Mouse (Mus musculus) embryo, embryonic 10 days (tissue): ENCODE results near the gene Rmi2.
"Not testable (repeated sequence)": the region's sequence is repeated elsewhere in the genome, so short reads cannot be mapped to it uniquely, and the experiment has no call there.

ENCODE experiments used
- DNase-seq: peaks from one replicate; pipeline ENCODE4 v3.0.0-alpha.2; 2015; ENCODE audit warnings: low spot score

The Rmi2 gene

GRCm38 (mm10) chr16:10834911-10835587 is at the start of gene Rmi2:
Gene Rmi2, plus strand, starts transcription at chr16:10835059.
- peak; percentile 95 for DNase-seq

DNA sequence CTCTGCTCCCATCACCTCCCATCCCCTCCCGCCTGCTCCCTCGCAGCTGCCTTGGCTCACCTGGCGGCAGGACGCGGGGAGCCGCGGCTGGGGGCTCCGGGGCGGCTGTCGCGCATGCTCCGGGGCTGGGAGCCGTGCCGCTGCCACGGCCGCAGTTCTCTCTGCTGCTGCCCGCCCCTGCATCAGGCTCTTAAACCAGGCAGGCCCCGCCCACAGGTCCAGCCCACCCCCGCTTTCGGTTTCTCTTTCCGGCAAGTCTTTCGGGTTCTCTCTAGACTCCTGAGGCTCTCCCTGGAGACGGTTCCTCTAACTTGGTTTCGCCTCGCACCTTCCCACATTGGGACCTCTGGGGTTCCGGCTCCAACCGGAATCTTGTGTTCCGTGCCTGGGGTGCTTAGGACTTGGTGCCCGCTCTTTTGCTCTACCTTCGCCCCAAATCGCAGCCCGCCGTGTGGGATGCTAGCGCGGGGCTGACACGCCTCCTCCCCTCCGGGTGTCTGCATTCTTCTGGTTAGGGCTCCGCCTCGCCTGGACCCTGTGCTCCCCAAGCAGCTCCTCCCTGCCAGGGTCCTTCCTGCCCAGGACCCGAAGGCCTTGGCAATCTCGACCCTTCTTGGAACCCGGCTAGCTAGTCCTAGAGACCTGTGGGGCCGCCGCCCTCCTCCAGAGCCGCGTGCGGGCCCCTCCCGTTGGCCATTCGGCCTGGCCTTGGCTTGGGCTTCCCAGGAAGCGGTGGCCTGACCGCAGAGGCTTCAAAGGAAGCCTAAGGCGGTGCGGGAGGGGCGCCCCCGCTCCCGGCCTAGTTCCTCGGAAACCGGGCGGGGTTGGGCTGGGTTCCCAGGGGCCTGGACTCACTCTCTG is 49.3 kb upstream of the Rmi2 start, which contains the start of gene Socs1:
Socs1 (minus strand) TSS at position 166 of the 861 bp plus-strand sequence.
- DNase-seq = peak; percentile 86

DNA sequence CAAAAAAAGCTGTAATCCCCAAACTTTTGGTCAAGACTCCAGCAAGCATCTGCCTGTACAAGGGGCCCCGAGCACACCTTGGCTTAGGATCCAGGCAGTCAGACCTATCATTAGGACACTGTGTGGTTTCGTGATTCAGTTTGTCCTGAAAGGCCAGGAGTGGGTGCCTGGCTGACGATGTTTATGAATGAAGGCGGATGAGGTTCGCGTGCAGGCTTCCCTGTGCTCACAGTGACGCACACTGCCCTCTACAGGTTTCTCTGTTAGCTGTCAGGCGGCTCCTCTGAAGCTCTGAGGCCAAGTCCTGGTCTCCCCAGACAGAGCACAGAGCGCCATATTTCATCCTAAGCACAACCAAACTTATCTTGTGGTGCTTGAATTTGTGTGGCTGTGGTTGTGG is 48.6 kb upstream of the Rmi2 start:
- DNase-seq = peak; percentile 94

GRCm38 (mm10) chr16:10786782-10787547 is 47.9 kb upstream of the Rmi2 start:
- no peak for DNase-seq

DNA sequence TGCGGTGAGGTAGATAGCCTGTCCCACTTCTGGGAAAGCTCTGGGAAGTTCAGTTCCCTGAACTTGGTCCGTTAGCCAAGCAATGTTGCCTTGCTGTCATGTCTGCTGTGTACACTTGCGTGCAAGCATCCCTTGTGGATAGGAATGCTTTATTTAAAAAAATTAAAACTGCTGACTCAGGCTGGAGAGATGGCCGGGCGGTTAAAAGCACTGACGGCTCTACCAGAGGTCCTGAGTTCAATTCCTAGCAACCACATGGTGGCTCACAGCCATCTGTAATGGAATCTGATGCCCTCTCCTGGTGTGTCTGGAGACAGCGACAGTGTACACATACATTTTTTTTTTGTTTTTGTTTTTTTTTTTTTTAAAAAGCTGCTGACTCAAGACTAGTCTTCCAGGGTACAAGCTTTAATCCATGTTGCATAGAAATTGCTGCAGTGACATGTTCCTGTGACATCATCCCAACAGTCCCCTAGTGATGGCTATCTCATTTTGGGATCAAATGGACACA is 47.3 kb upstream of the Rmi2 start:
- DNase-seq = no peak

DNA sequence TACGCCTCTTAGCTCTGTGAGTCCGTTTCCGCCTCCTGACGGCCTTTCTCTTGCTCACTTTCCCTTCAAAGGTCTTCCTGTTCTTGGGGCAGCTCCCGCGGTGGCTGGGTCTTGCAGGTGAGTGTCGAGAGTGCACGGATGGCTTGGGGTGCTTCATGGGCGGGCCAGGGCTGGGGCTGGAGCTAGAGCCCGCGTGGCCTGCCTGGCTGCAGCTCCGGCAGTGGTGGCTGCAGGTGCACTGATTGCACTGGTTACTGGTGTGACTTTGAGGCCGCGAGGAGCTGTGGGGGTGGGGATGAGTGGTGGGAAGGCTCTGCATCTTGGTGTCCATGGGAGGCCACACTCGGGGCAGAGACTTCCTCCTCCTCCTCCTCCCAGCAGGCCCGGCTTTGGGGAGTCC is 46.6 kb upstream of the Rmi2 start, which contains the start of gene Tnp2:
Tnp2 (minus strand) TSS at position 390 of the 400 bp plus-strand sequence.
- DNase-seq = no peak

- no peak for DNase-seq
Observed at GRCm38 (mm10) chr16:10788866-10789265, 46.0 kb upstream of the Rmi2 start.

- DNase-seq = no peak
Observed at GRCm38 (mm10) chr16:10790702-10791101, 44.2 kb upstream of the Rmi2 start, which contains the start of gene Prm3. Gene Prm3, minus strand, starts transcription at chr16:10790914.

GRCm38 (mm10) chr16:10796034-10796433 is 38.8 kb upstream of the Rmi2 start, which contains the start of gene Prm2:
Gene Prm2, minus strand, starts transcription at chr16:10796134.
- no peak for DNase-seq

GRCm38 (mm10) chr16:10802420-10802819 is 32.4 kb upstream of the Rmi2 start:
- not testable (repeated sequence) for DNase-seq

- no peak for DNase-seq
Observed at GRCm38 (mm10) chr16:10805789-10806527, 28.9 kb upstream of the Rmi2 start, which contains the start of gene Prm1. Gene Prm1, minus strand, starts transcription at chr16:10805839.

- no peak for DNase-seq
Observed at GRCm38 (mm10) chr16:10810376-10810775, 24.5 kb upstream of the Rmi2 start.

DNA sequence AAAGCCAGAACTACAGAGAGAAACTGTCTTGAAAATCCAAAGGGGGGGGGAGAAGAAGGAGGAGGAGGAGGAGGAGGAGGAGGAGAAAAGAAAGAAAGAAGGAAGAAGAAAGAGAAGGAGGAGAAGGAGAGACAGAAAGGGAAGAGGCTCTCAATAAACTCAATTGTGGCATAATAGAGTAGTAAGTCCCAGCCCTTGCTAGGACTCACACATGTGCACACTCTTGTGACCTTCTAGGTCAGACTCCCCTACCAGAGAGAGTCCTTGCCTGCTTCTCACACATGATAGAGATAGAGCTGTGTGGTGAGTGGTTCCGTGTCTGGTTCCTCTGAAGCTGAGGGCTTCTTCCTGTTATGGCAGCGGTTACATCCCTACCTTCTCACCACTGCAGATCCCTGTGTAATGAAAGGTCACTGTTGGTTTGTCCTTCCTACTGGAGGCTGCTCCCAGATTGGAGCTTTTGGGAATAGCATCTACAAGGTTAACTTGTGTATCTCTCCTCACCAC is 21.9 kb upstream of the Rmi2 start, which contains the start of gene Gm11172:
Gm11172 (plus strand) TSS at position 51 of the 507 bp plus-strand sequence.
- DNase-seq = no peak

GRCm38 (mm10) chr16:10813726-10814125 is 21.1 kb upstream of the Rmi2 start:
- DNase-seq = no peak

GRCm38 (mm10) chr16:10814864-10815263 is 20.0 kb upstream of the Rmi2 start:
- DNase-seq = no peak

- no peak for DNase-seq
Observed at GRCm38 (mm10) chr16:10818579-10819135, 16.2 kb upstream of the Rmi2 start.

DNA sequence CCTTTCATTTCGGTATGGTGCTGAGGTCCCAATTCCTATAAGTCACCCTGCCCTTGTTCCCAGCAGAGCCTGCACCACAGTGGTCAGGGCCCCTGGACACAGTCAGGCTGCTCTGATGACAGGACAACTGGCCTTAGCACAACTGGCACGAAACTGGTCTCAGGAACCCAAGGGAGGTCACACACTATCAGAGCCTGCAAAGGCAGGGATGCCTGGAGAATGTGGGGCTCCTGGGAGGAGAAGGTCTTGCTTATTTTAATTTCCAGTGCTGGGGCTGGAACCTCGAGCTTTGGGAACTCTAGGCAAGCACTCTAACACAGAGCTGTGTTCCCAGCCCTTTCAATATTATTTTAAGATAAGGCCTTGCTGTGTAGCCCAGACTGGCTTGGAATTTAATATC is 14.9 kb upstream of the Rmi2 start:
- no peak for DNase-seq

- no peak for DNase-seq
Observed at GRCm38 (mm10) chr16:10821387-10821786, 13.5 kb upstream of the Rmi2 start.

- DNase-seq = no peak
Observed at GRCm38 (mm10) chr16:10824536-10824935, 10.3 kb upstream of the Rmi2 start.

DNA sequence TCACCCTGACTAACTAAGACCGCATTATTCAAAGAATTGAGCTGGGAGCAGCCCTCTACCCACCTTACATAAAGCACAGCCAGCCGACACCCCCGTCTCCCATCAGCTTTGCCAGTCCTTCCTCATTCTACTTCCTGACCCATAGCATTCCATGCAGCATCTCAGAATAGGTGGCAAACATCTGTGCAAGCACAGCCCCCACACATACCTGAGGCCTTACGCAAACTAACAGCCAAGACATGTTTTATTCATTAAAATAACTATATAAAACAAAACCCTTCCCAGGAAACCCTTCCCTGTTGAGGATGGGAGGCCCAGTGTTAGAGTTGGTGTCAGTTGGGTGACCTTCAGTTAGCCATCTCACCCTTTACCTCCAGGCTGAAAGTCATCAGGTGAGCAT is 9.0 kb upstream of the Rmi2 start:
- no peak for DNase-seq

- no peak for DNase-seq
Observed at GRCm38 (mm10) chr16:10827269-10827668, 7.6 kb upstream of the Rmi2 start.
